Mouse (Mus musculus): Measurements from ENCODE around the gene Htr3b. TPM values are rescaled to one million over a fixed set of nuclear protein-coding genes. Genes with fewer than 3 reads are reported as not detected.
A peak's percentile ranks its signal among the peaks of the same experiment; 100 is the strongest.

The Htr3b gene
- polyA plus RNA-seq, 1 experiment, result not detected

DNA sequence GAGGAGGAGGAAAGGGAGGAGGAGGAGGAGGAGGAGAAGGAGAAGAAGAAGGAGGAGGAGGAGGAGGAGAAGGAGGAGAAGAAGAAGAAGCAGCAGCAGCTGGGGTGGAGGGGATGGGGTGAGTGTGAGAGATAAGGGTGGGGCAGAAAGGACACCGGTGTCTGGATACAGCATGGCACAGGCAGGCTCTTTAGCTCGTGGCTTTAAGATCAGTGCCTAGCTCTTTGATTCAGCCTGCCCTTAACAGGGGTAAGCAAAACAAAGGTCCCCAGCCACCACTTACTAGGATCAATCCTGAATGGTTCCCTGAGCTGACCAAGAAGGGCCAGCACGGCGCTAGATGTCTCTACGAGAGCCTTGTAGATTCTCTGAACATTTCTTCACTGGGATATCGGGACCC is 70.0 kb downstream of the Htr3b start:
- H3K4me3 ChIP-seq (replicated peaks; ENCODE audit: extremely low read depth, low read depth, low read length), result no peak overlapping the region
- TF ChIP-seq CTCF (IDR thresholded peaks at IDR 0.05; ENCODE audit: insufficient read depth, low read length) (no peak), POLR2A (IDR thresholded peaks at IDR 0.05; ENCODE audit: borderline replicate concordance, extremely low read depth, low read depth, low read length) (no peak)
- H3K4me1 ChIP-seq (ENCODE audit: control insufficient read depth, insufficient read depth, low read length), result no peaks in the 10 kb centered on the region
- WGBS, result 74% methylated on average over 6 of the region's 6 CpGs
- DNase-seq, result no peak

DNA sequence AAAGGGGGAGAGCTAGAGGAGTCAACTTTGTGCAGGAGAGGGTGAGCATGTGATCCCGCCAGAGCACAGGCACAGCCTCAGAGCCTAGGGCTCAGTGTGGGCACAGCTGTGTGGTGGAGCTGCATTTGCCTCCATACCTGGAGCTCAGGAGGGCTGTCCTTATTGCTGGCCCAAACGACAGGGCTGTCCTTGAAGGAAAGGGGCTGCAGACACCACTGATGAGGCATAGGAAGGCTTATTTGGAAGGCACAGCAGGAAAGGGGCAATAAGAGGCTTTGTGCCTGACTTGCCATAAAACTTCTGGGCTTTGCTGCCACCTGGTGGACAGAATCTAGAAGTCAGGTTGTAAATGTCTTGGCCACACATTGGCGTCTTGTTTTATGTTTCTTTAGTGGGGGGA is 70.8 kb downstream of the Htr3b start:
- 32% methylated on average over 3 of the region's 3 CpGs for WGBS
- no peak overlapping the region for H3K4me3 ChIP-seq (replicated peaks; ENCODE audit: extremely low read depth, low read depth, low read length)
- no peaks in the 10 kb centered on the region for H3K4me1 ChIP-seq (ENCODE audit: control insufficient read depth, insufficient read depth, low read length)
- DNase-seq, result peak; percentile 67
- TF ChIP-seq CTCF (IDR thresholded peaks at IDR 0.05; ENCODE audit: insufficient read depth, low read length), result peak; percentile 57
- no peak for TF ChIP-seq POLR2A (IDR thresholded peaks at IDR 0.05; ENCODE audit: borderline replicate concordance, extremely low read depth, low read depth, low read length)

DNA sequence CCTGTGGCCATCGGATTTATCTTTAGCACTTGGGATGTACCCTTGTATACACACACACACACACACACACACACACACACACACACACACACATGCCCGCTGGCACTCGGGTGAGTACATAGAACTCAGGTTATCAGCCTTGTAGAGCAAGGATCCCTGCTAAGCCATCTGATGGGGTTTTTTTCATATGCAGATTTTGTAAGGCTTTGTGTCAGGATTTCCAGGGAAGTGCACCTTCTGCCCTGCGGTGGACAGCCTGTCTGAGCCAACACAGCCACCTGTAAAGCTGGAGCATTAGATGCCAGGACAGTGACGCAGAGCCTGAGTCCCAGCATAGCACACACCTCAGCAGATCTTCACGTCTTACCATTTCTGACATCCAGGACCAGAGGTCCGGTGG is 75.7 kb downstream of the Htr3b start:
- WGBS, result 78% methylated on average over 7 of the region's 7 CpGs
- no peak overlapping the region for H3K4me3 ChIP-seq (replicated peaks; ENCODE audit: extremely low read depth, low read depth, low read length)
- no peak for TF ChIP-seq POLR2A (IDR thresholded peaks at IDR 0.05; ENCODE audit: borderline replicate concordance, extremely low read depth, low read depth, low read length)
- TF ChIP-seq CTCF (IDR thresholded peaks at IDR 0.05; ENCODE audit: insufficient read depth, low read length), result no peak
- DNase-seq, result no peak
- no peaks in the 10 kb centered on the region for H3K4me1 ChIP-seq (ENCODE audit: control insufficient read depth, insufficient read depth, low read length)

Other genes with a start within 250 kb of the Htr3b start
- gene Zbtb16, start 128.8 kb downstream of the Htr3b start, polyA plus RNA-seq (2012; rRNA removed), result 16.0 and 44.4 TPM in 2 replicates
- 0.21 and 0.36 TPM in 2 replicates for gene Htr3a, start 53.9 kb downstream of the Htr3b start, polyA plus RNA-seq (2012; rRNA removed)
- 11.5 and 12.9 TPM in 2 replicates for gene Usp28, start 20.4 kb upstream of the Htr3b start, polyA plus RNA-seq (2012; rRNA removed)
- 8.7 and 13.8 TPM in 2 replicates for gene Zw10, start 90.6 kb upstream of the Htr3b start, polyA plus RNA-seq (2012; rRNA removed)
- 1.3 and 1.6 TPM in 2 replicates for gene Tmprss5, start 116.3 kb upstream of the Htr3b start, polyA plus RNA-seq (2012; rRNA removed)

All from lung, adult 2 months (tissue).